Mouse (Mus musculus): ENCODE data around the gene Map3k6. TPM values are rescaled to one million over a fixed set of nuclear protein-coding genes. Genes with fewer than 3 reads are reported as not detected.

Gene Map3k6
- 4.3 and 4.9 TPM in 2 replicates for polyA plus RNA-seq (2015; fragmentation: Nextera tagmentation; extraction: Ambion mirVana)

GRCm38 (mm10) chr4:133240490-133240921 is at the start of gene Map3k6:
Gene Map3k6, plus strand, starts transcription at chr4:133240818.

GRCm38 (mm10) chr4:133211751-133212561 is 28.7 kb upstream of the Map3k6 start, which contains the start of the genes Cd164l2 and Gpr3:
Gene Cd164l2, plus strand, starts transcription at chr4:133212131.
Gene Gpr3, minus strand, starts transcription at chr4:133212536.

GRCm38 (mm10) chr4:133262882-133263281 is 22.3 kb downstream of the Map3k6 start, which contains the start of gene Sytl1:
Gene Sytl1, minus strand, starts transcription at chr4:133263113.

DNA sequence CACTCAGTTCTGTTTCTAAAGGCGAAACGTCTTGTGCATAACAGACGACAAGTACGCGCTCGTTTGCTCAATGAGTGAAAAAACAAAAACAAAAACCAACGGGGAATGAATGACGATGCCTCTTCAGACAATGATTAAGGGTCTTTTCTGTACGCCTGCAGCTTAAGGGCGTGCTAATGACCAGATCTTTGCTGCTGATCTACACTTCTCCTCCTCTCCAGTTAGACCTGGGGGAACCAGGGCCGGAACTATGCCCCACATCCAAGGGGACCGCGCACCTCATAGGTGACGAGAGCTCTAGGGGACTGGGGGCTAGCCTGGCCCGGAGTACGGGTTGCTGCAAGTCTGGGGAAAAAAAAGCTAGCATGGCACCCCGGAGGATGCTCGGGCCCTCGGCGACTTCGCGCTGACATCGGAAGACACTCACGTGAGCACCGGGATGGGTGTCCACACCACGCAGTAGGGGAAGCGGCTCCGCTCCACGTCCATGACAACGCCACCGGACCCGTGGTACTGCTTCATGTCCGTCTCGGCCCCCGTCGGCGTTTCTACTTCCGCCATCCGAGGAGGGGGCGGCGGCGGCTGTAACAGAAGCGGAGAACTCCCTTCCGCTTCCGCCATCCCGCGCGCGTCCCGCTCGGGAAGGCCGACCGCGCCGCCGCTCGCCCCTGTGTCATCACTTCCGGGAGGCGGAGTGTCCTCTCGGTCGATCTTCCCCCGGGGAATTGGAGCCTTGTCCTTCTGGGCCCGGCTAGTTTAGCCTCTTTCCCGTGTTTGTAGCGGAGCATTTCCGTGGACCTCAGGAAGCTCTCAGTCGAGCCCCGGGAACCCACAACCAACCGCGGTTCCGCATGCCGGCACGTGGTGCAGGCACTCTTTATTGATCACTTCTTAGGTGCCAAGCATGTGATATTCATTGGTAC is 36.7 kb downstream of the Map3k6 start, which contains the start of gene Tmem222:
TSS of gene Tmem222 (minus strand) at position 689 of the 923 bp plus-strand sequence.

Small RNA genes within 50 kb of the gene (microRNA-seq; reads per million reads assigned to microRNA genes)
- gene Mir7017: not detected

Other genes with a start within 250 kb of the Map3k6 start
- gene Ahdc1, start 229.6 kb upstream of the Map3k6 start, polyA plus RNA-seq (2015; fragmentation: Nextera tagmentation; extraction: Ambion mirVana): 9.0 and 11.8 TPM in 2 replicates
- gene Wasf2, start 110.3 kb upstream of the Map3k6 start, polyA plus RNA-seq (2015; fragmentation: Nextera tagmentation; extraction: Ambion mirVana): 27.2 and 32.5 TPM in 2 replicates
- gene Cd164l2, start 28.7 kb upstream of the Map3k6 start, polyA plus RNA-seq (2015; fragmentation: Nextera tagmentation; extraction: Ambion mirVana): 8.6 and 13.2 TPM in 2 replicates
- gene Gpr3, start 28.3 kb upstream of the Map3k6 start, polyA plus RNA-seq (2015; fragmentation: Nextera tagmentation; extraction: Ambion mirVana): 3.8 and 5.7 TPM in 2 replicates
- gene Sytl1, start 22.3 kb downstream of the Map3k6 start, polyA plus RNA-seq (2015; fragmentation: Nextera tagmentation; extraction: Ambion mirVana): 0.15 TPM in 2 replicates
- gene Tmem222, start 37.0 kb downstream of the Map3k6 start, polyA plus RNA-seq (2015; fragmentation: Nextera tagmentation; extraction: Ambion mirVana): 118 and 121 TPM in 2 replicates
- 15.2 and 15.3 TPM in 2 replicates for gene Wdtc1, start 112.7 kb downstream of the Map3k6 start, polyA plus RNA-seq (2015; fragmentation: Nextera tagmentation; extraction: Ambion mirVana)
- gene Slc9a1, start 128.9 kb downstream of the Map3k6 start, polyA plus RNA-seq (2015; fragmentation: Nextera tagmentation; extraction: Ambion mirVana): 7.9 and 10.2 TPM in 2 replicates
- gene Tent5b, start 239.3 kb downstream of the Map3k6 start, polyA plus RNA-seq (2015; fragmentation: Nextera tagmentation; extraction: Ambion mirVana): 0.23 and 0.49 TPM in 2 replicates

Measured in neural tube, postnatal 0 days (tissue).